Mouse (Mus musculus) stomach, postnatal 0 days (tissue): ENCODE results near the gene Axdnd1.

Experiments
- CTCF ChIP-seq: IDR thresholded peaks from 2 replicates; pipeline ENCODE4 v1.5.1; 2016; ENCODE audit warnings: antibody characterized with exemption, low read depth, mild to moderate bottlenecking, moderate library complexity
- EP300 ChIP-seq: optimal IDR thresholded peaks from 2 replicates; pipeline ENCODE3; 2016; ENCODE audit warnings: antibody characterized with exemption

- no peak for TF ChIP-seq EP300
- TF ChIP-seq CTCF: no peak
Measured at GRCm38 (mm10) chr1:156460216-156460615, 39.3 kb upstream of the Axdnd1 start.
